Mouse (Mus musculus): ENCODE results near the gene Shank2. TPM values are rescaled to one million over a fixed set of nuclear protein-coding genes. Genes with fewer than 3 reads are reported as not detected.

Gene Shank2
- total and polyA plus RNA-seq, 2 experiments from 2014 or later, result 0.19 to 0.95 TPM

DNA sequence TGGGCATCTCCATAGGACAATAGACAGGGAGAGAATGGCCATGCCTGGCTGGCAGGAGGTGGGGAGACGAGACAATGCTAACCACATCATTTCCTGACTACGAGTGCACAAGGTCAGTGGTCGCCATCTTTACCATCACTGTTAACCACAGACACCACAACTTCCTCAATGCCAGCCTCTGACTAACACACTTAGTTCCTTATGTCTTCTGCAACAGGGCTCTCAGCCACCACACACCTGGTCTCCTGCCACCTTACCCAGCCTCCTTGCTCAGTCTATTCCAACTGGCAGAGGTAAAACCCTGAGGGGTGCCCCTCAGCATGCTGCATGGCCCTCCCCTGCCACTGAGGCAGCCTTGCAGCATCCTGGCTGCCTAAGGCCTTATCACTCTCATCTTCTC is 445.4 kb downstream of the Shank2 start:
- Histone ChIP-seq H3K4me3 (ENCODE audit: low read depth, low read length) (no peak overlapping the region), H3K9ac (replicated peaks; ENCODE audit: low read depth, low read length) (no peak overlapping the region), H3K4me2 (ENCODE audit: low read depth, low read length) (no peak overlapping the region), H3K27me3 (ENCODE audit: control insufficient read depth, insufficient read depth, low read length) (no peaks in the 10 kb centered on the region), H3K4me1 (ENCODE audit: control insufficient read depth, insufficient read depth) (peaks cover 9% of the 10 kb centered on the region), H3K9me3 (replicated peaks; ENCODE audit: control insufficient read depth, low read length) (no peaks in the 10 kb centered on the region), H3K27ac (ENCODE audit: low read depth) (no peak overlapping the region), H3K36me3 (replicated peaks; ENCODE audit: control insufficient read depth, insufficient read depth, low read length) (peaks cover 93% of the 10 kb centered on the region)
- TF ChIP-seq EP300 (IDR thresholded peaks at IDR 0.05; ENCODE audit: low read depth) (no peak), CTCF (IDR thresholded peaks at IDR 0.05; ENCODE audit: low read depth) (no peak)
- WGBS, result 78% methylated on average over 3 of the region's 3 CpGs
- DNase-seq (ENCODE audit: low spot score), result no peak
- ATAC-seq (ENCODE audit: insufficient read depth, low read depth), result no peak

- 78% methylated on average over 1 of the region's 1 CpGs for WGBS
- H3K36me3 ChIP-seq (replicated peaks; ENCODE audit: control insufficient read depth, insufficient read depth, low read length), result peaks cover 95% of the 10 kb centered on the region
Measured at GRCm38 (mm10) chr7:144448186-144448585, 446.5 kb downstream of the Shank2 start.

GRCm38 (mm10) chr7:144449637-144450570 is 448.2 kb downstream of the Shank2 start:
- 46% methylated on average over 13 of the region's 13 CpGs for WGBS
- Histone ChIP-seq H3K4me3 (ENCODE audit: low read depth, low read length) (no peak overlapping the region), H3K4me2 (ENCODE audit: low read depth, low read length) (no peak overlapping the region), H3K27me3 (ENCODE audit: control insufficient read depth, insufficient read depth, low read length) (no peaks in the 10 kb centered on the region), H3K9ac (replicated peaks; ENCODE audit: low read depth, low read length) (no peak overlapping the region), H3K4me1 (ENCODE audit: control insufficient read depth, insufficient read depth) (peaks cover 9% of the 10 kb centered on the region), H3K36me3 (replicated peaks; ENCODE audit: control insufficient read depth, insufficient read depth, low read length) (peaks cover 98% of the 10 kb centered on the region), H3K27ac (ENCODE audit: low read depth) (0 out of 2 replicates have a peak overlapping the region, but pooled peaks have one; percentile 19), H3K9me3 (replicated peaks; ENCODE audit: control insufficient read depth, low read length) (no peaks in the 10 kb centered on the region)
- TF ChIP-seq CTCF (IDR thresholded peaks at IDR 0.05; ENCODE audit: low read depth) (no peak), EP300 (IDR thresholded peaks at IDR 0.05; ENCODE audit: low read depth) (0 out of 2 replicates have a peak, but pooled peaks have one; percentile 3)
- peak; percentile 90 for DNase-seq (ENCODE audit: low spot score)
- peak; percentile 94 for ATAC-seq (ENCODE audit: insufficient read depth, low read depth)

More at GRCm38 (mm10) chr7:144448186-144448585, 446.5 kb downstream of the Shank2 start:
- Histone ChIP-seq H3K4me2 (ENCODE audit: low read depth, low read length) (no peak overlapping the region), H3K9ac (replicated peaks; ENCODE audit: low read depth, low read length) (no peak overlapping the region), H3K9me3 (replicated peaks; ENCODE audit: control insufficient read depth, low read length) (no peaks in the 10 kb centered on the region), H3K4me1 (ENCODE audit: control insufficient read depth, insufficient read depth) (peaks cover 9% of the 10 kb centered on the region), H3K27ac (ENCODE audit: low read depth) (no peak overlapping the region), H3K4me3 (ENCODE audit: low read depth, low read length) (no peak overlapping the region), H3K27me3 (ENCODE audit: control insufficient read depth, insufficient read depth, low read length) (no peaks in the 10 kb centered on the region)
- DNase-seq (ENCODE audit: low spot score), result no peak
- ATAC-seq (ENCODE audit: insufficient read depth, low read depth), result no peak
- TF ChIP-seq CTCF (IDR thresholded peaks at IDR 0.05; ENCODE audit: low read depth), result no peak
- TF ChIP-seq EP300 (IDR thresholded peaks at IDR 0.05; ENCODE audit: low read depth), result no peak

- no peak overlapping the region for H3K27ac ChIP-seq (ENCODE audit: low read depth)
- TF ChIP-seq EP300 (IDR thresholded peaks at IDR 0.05; ENCODE audit: low read depth) (no peak), CTCF (IDR thresholded peaks at IDR 0.05; ENCODE audit: low read depth) (no peak)
- H3K4me3 ChIP-seq (ENCODE audit: low read depth, low read length), result no peak overlapping the region
- H3K9me3 ChIP-seq (replicated peaks; ENCODE audit: control insufficient read depth, low read length), result no peaks in the 10 kb centered on the region
- no peak overlapping the region for H3K9ac ChIP-seq (replicated peaks; ENCODE audit: low read depth, low read length)
- peaks cover 98% of the 10 kb centered on the region for H3K36me3 ChIP-seq (replicated peaks; ENCODE audit: control insufficient read depth, insufficient read depth, low read length)
- DNase-seq (ENCODE audit: low spot score) (no peak), ATAC-seq (ENCODE audit: insufficient read depth, low read depth) (no peak)
- no peaks in the 10 kb centered on the region for H3K27me3 ChIP-seq (ENCODE audit: control insufficient read depth, insufficient read depth, low read length)
- H3K4me2 ChIP-seq (ENCODE audit: low read depth, low read length), result no peak overlapping the region
- peaks cover 9% of the 10 kb centered on the region for H3K4me1 ChIP-seq (ENCODE audit: control insufficient read depth, insufficient read depth)
- WGBS, result 71% methylated on average over 9 of the region's 9 CpGs
Measured at GRCm38 (mm10) chr7:144450661-144451060, 448.9 kb downstream of the Shank2 start.

DNA sequence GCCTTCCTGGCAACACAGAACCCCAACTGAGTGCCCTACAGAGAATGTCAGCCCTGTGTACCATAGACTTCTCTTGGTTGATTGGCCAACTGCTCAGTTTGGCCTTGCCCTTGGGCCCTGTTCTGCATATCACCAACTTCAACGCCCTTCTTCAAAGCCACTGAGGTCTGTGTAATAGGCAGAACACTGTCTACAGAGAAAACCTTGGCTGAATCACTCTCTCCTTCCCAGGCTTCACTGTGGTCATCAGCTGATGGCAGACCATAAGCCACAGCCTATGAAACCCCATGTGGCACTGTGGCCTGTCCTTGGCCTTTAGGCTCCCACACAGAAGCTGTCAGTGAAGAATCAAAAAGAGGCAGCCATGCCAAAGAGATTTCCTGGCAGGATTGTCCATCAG is 457.2 kb downstream of the Shank2 start:
- DNase-seq (ENCODE audit: low spot score), result no peak

More for the DNA sequence above, 457.2 kb downstream of the Shank2 start:
- H3K27ac ChIP-seq (ENCODE audit: low read depth), result no peak overlapping the region
- no peaks in the 10 kb centered on the region for H3K4me1 ChIP-seq (ENCODE audit: control insufficient read depth, insufficient read depth)
- no peaks in the 10 kb centered on the region for H3K27me3 ChIP-seq (ENCODE audit: control insufficient read depth, insufficient read depth, low read length)
- no peaks in the 10 kb centered on the region for H3K9me3 ChIP-seq (replicated peaks; ENCODE audit: control insufficient read depth, low read length)
- H3K4me2 ChIP-seq (ENCODE audit: low read depth, low read length), result no peak overlapping the region
- 82% methylated on average over 1 of the region's 1 CpGs for WGBS
- no peak overlapping the region for H3K4me3 ChIP-seq (ENCODE audit: low read depth, low read length)
- H3K9ac ChIP-seq (replicated peaks; ENCODE audit: low read depth, low read length), result no peak overlapping the region
- ATAC-seq (ENCODE audit: insufficient read depth, low read depth), result no peak
- H3K36me3 ChIP-seq (replicated peaks; ENCODE audit: control insufficient read depth, insufficient read depth, low read length), result peaks cover 98% of the 10 kb centered on the region
- TF ChIP-seq EP300 (IDR thresholded peaks at IDR 0.05; ENCODE audit: low read depth), result no peak
- TF ChIP-seq CTCF (IDR thresholded peaks at IDR 0.05; ENCODE audit: low read depth), result no peak
